Mouse (Mus musculus) heart, postnatal 36 days (tissue): ENCODE measurements at regions not wholly inside any gene's neighbourhood (a gene's known extent, or its start where the extent isn't known, plus 50 kb on each side); places are given as distances from the start of the nearest gene placed in this dataset.
A peak's percentile ranks its signal among the peaks of the same experiment; 100 is the strongest.

Source experiments
- DNase-seq, 2 experiments: peaks; one replicate each; pipeline ENCODE4 v3.0.0; 2021 to 2022
- intact Hi-C: fragments of 180-260 bp; cut with DNase I; formaldehyde crosslinking; loops from one replicate; pipeline ENCODE4 v1.15.1; 2025

DNA sequence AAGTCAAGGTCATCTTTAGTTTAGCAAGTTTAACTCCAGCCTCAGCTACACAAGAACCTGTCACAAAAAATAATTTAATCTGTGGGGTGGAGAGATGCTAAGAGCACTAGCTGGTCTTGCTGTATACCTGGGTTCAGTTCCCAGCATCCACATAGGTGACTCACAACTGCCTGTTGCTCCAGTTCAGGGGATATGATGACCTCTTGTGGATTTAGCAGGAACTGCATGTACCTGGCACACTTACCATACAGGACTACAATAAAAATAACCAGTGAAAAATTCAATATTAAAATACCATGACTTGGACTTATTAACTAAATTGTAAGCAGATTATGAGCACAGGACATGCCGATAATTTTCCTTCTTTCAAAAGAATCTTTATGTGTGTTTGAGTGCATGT, 206.1 kb upstream of the Bmper start:
- intact Hi-C loops, result loop anchor here (10.0 kb wide), 1 partner anchor 302 kb away; no protein-coding TSS in a partner anchor
- no peak for DNase-seq

DNA sequence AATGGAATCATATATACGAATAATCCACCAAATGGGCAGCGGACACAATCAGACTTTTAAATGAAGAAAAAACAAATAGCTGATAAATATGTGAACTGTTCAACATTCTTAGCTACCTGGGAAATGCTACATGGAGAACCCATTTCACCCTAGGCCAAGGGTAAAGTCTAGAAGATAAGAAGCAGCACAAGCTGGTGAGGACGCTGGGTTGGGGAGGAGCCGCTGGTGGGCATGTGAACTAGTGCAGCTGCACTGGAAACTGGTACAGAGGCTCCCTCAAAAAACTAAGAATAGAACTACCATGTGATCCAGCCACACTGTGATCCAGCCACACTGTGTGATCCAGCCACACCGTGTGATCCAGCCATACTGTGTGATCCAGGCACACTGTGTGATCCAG, 198.8 kb upstream of the Bmper start:
- DNase-seq, result no peak
- intact Hi-C loops, result no loop called here

DNA sequence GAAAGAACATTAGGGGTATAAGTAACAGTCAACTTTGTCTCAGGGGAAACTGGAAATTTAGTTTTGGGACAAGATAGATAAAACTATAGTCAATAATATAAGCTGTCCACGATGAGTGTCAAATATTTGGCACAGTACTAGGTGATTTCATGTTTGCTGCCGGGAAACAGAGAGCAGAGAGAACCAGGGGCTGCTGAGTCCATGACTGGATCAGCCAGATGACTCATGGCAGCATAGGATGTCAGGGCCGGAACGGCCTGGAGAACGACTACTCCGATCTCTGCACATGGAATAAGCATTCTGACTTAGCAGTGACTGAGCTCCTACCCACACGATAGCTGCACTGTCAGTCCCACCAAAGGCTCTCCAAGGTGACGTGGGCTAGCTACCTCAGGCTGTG, 197.6 kb upstream of the Bmper start:
- DNase-seq, result no peak
- intact Hi-C loops, result no loop called here

DNA sequence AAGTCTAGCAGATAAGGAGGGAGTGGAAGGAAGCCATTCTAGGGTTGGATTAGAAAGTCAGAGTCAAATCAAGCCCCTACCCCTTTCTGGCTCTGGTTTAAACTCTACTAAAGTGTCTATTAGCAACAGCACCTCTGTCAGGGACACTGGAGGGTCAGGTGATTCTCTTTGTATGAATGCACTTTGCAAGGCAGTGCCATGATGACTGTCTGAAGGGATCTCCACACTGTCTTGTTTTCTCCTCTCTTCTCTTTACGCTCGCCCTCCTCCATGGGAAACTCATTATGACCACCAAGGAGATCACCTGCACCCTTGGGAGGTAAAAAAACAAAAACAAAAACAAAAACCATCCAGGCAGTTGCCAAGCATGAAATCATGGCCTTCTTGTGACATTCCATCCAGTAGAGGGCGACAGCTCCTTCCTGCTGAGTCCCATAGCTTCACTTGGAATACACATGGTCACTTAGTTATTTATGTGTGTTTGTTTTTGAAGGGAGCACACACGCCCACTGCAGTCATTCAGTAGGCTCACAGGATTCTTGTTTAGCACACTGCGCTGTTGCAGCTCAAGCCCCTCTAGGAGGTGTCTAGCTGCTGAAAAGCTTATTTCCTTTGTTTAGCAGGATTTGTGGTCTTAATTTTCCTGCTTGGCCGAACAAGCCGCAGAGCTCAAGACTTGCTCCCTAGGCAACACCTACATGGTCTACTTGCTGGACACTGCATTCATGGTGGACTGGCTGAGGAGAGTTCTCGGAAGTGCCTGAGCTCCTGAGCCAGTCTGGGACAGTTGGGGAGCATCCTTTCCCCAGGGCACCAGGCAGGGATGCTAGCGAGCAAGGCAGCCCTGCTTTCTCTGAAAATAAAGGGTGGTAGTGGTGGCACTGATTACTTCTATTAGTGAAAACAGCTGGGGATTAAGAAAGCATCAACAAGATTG, 195.2 kb upstream of the Bmper start:
- intact Hi-C loops, result loop anchor here (1.0 kb wide), 1 partner anchor 185 kb away; no protein-coding TSS in a partner anchor

DNA sequence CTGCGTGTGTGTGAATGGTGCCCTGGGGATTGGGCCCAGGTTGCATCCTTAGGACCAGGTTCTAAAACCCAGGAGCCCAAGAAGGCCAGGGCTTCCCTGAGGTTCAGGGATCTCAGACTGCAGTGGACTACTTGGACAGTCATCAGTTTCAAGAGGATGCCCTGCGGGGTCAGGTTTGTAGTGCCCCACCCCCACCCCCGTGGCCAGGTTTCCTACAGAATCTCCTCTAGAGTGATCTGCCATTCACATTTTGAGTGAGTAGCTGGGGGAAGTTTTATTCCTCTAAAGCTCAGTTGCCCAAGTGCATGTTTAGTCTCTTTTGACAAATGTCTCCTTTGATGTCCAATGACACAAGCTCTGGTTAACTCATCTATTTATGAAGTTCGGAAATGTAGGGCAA, 193.5 kb upstream of the Bmper start:
- DNase-seq, result no peak
- intact Hi-C loops, result no loop called here

More for the DNA sequence above, 195.2 kb upstream of the Bmper start:
- DNase-seq, result peak; percentile 41 to 63

DNA sequence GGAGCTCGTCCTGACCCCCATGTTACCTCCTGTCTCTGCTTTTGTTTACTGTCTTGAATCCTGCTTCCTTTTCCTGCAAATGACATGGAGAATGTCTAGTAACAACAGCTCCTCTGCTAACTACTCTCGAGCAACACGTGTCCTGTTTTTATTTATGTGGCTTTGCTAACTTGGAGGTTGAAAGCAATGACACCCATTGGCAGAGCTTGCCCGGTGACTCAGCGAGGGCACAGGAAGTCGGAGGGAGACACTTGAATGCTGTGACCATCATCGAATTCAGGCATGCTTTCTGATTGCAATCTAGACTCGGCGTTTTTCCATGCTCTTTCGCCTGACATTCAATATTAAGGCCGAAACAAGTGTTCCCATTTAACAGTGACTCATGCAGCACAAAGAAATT, 192.7 kb upstream of the Bmper start:
- DNase-seq, result peak in 1 of 2 experiments; percentile 10

DNA sequence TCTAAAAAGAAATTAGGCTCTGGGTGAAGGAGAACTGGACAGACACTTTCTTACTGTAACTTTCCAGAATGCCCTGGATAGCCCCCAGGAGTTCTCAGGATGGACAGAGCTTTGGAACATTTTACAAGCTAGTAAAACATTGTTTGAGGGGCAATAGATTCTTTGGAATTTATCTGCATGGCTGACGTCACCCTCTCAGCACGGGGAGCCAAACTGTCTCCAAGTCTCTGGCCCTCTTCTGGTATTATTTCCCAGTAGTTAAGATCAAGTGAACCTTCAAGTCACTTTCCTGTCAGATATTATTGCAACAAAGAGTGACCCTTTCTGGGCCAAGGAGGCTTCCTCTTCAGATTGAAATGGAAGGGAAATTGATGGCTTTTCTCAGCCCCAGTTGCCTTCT, 192.3 kb upstream of the Bmper start:
- intact Hi-C loops, result loop anchor here (5.0 kb wide), 1 partner anchor 233 kb away; no protein-coding TSS in a partner anchor
- no peak for DNase-seq

More for the DNA sequence above, 192.7 kb upstream of the Bmper start:
- intact Hi-C loops, result loop anchor here (5.0 kb wide), 1 partner anchor 233 kb away; no protein-coding TSS in a partner anchor

DNA sequence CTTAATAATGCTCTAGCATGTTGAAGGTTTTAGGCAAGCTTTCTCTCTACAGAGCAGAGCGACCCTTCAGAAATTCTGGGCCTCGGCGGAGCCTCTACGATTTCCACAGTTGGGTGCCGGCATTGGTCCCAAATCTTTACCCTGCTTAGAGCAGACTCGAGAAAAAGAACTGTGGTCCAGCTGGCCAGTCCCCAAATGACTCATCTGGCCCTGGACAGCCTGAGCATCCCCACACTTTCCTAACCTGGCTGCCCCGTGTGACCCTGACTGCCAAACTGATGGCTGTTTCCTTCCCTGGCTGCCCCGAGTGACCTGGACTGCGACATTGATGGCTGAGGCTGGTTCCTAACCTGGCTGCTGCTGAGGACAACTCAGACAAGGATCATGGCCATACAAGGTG, 191.0 kb upstream of the Bmper start:
- intact Hi-C loops, result loop anchor here (5.0 kb wide), 1 partner anchor 235 kb away; no protein-coding TSS in a partner anchor
- DNase-seq, result no peak

DNA sequence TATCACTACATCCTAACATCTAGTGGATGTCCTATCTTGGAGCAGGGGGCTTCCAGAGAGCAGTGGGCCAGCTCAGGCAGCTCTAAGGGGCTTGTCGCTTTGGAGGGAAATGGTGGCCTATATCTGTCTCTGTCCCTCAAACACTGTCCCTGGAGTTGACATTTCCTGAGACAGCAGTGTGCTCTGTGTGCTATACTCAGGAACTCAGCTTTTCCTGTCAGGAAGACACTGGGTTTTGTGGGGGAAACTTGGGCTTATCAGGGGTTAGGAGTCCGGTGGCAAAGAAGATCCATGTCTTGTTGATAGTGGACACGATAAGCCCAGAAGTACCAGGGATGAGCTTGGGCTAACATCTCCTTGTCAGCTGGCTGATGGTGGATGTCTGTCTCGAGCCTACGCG, 187.6 kb upstream of the Bmper start:
- no peak for DNase-seq
- intact Hi-C loops, result no loop called here

DNA sequence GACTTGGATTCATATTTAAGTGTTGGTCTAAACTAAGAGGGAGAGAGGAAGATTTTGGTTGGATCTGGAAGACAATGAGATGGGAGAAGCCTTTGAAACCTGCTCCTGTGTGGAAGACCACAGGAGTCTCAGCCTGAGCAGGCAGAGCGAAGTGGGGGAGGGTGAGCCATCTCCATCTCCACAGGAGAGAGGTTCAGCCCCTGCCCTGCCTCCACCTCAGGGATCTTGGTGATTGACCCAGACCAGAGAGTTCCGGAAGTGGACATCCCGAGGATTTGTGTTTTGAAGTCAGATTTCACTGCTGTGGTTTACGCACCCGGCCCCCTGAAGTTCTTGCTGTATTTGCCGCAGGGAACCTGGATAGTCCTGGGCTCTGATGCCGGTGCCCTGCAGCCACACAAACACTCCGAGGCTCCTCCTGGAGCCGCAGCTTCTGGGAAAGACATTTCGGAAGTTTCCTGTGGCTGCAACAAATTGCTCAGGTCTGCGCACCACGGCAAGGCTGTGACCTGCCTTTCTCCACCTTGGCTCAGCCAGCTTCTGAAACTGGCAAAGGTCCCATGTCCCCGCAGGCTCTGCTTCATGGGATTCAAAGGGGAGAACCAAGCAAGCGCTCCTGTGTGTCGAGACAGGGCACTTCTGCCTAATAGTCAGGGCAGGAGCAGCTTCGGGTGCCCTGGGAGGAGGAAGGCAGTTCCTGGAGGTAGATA, 186.8 kb upstream of the Bmper start:
- intact Hi-C loops, result no loop called here
- DNase-seq, result peak in 1 of 2 experiments; percentile 19

DNA sequence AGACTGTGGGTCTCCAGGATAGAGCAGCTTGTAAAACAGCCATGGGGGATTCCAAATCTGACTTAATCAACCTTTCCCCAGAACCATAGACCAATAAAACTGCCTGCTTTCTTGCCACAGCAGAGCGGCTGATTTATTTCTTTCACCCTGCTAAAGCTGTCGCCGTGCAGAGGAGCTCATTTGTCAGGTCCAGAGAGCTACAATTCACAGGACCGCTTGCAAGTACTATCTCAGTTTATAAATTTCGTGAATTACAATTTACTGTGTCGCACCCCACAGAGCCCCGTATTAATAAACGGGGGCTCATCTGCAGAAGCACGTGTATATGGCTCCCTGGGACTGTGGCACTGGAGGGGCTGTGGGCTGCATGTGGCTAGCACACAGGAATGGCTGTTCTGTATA, 185.4 kb upstream of the Bmper start:
- no peak for DNase-seq
- intact Hi-C loops, result no loop called here

DNA sequence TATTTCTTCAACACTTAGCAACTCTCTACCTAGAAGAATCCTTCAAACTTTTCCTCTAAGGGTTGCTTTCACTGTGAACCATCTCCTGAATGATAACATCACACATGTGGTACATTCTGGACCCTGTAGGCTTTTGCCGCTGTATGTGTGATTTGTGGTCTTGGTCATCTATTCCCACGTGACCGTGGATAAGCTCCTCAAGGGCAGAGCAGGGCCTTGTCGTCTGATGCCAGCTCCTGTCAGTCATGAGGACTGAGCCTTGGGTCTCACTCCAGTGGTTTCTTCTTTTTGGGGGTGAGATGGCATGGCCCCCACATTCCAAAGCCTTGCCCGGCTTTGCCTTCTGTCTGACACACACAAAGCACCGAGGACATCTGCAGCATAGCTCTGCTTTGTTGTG, 183.3 kb upstream of the Bmper start:
- DNase-seq, result no peak
- intact Hi-C loops, result no loop called here

DNA sequence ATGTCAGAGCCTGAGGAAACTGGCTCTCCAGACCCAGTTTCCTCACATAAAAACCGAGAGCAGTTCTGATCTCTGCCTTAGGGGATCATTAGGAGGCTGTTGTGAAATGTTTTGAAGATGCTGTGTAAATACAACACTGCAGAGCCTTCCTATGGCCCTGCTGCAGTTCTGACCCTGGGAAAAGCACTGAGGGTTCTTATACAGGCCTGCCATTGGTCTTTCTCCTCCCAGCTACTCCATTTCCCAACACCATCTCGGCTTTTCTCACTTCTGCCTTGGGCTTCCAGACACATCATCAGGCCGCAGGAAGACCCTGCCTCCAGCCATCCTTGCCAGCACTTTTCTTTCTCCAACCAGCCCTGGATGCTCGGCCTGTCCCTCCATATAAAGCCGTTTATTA, 181.9 kb upstream of the Bmper start:
- intact Hi-C loops, result loop anchor here (5.0 kb wide), 1 partner anchor 41 kb away; no protein-coding TSS in a partner anchor
- no peak for DNase-seq

DNA sequence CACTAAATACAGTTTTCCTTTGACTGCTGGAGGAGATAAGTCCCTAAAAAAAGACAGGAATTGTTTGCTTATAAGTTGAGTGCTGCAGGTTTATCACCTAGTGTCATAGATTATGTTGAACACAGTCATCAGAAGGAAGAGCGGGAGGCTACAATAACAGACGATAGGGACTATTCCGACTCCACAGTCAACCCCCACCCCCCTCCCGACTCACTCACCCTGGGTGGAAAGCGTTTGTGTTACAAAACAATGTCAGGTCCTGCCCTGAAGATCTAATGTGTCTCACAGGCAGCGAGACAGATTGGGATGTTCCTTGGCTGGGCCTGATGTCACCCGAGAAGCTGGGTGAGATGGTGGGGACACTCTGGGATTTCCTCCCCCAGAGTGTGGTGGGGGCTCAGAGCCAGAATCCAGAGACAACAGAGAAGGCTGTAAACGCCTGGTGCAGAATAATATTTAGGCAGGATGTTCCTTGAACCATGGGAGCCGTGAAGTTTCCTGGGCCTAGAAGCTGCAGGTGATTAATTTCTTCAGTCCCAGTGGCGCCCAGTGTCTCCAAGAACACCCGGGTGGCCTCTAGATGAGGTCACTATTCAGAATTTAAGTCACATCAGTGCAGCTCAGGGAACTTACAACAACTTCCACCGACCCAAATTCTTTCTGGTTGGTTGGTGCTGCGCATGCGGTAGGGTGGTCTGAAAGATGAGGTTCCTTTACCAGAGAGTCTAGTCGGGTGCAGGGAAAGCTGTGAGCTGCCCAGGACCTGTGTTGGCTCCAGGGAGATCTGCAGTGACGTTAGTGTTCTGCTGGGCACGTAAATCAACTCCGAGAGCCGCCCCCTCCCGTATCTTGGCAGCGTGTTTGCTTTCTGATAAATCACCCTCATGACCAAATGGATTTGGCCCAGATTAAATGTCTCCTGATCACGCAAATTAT, 181.1 kb upstream of the Bmper start:
- intact Hi-C loops, result loop anchor here (5.0 kb wide), 1 partner anchor 40 kb away; no protein-coding TSS in a partner anchor

DNA sequence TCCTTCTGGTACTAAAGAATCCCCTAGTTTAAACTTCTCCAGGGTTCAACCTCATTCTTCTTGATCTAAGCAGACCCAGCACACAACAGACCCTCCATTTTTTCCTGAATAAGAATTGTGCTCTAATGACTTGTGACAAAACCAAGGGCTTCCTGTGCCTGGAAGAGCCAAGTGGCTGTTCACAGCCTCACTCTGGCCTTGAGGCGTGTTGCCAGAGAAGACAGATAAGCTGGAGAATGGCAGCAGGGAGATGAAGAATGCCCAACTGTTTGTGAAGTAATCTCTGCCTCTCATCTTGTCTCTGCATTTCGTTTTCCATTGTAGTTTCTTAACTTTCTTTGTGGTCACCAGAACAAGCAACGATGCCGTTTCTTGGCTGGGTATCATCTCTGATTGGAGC, 179.9 kb upstream of the Bmper start:
- no peak for DNase-seq
- intact Hi-C loops, result loop anchor here (5.0 kb wide), 1 partner anchor 39 kb away; no protein-coding TSS in a partner anchor

More for the DNA sequence above, 181.1 kb upstream of the Bmper start:
- no peak for DNase-seq

DNA sequence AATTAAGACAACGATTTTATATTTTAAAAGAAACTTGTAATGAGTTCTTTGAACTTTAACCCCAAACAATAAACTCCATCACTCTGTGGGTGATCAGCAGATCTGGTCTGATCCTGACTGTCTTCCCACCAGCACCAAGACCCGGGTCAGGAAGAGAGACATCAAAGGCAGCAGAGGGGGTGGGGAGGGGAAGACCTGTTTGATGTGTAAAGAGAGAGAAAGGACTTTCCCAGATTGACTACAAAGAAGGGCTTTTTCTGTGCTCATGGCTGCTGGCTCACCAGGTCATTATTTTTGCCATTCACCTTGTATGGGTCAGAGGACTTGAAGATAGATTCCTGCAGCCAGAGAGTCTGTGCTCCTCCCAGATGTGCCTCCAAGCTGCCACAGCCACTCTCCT, 177.4 kb upstream of the Bmper start:
- intact Hi-C loops, result no loop called here
- DNase-seq, result no peak

DNA sequence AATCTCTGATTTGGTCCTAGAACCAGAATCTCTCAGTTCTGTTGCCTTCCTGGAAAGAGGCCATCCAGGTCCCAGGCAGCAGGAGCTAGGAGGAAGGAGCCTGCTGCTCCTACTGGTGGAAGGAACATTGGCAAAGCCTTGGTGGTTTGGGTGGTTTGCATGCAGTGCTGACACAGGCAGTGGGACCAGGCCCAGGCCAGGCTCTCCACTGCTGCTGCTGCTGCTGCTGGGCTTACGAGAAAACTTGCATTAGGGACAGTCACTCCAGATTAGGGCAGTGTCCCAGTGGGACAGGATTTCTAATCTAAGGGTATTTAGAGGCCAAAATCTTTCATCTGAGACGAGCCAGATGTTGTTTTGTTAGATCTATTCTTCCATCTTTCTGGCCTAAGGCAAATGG, 172.1 kb upstream of the Bmper start:
- DNase-seq, result peak in 1 of 2 experiments; percentile 25
- intact Hi-C loops, result no loop called here

DNA sequence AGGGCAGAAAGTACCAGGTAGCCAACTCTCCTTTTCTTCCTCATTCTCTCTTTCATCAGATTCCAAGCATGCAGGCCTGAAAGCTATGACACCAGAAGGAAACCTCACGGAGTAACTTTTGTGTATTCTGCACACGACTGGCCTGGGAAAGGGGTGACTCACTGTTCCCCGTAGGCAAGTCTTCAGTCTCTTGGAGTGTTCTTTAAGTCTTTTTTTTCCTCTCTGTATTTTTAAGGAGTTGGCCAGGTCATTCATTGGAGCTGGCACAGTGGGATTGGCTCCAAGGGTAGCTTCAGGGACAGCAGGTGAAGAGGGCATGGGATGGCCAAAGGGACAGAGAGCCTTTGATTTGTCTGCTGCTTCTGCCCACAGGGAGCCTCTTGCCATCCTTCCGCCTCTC, 163.3 kb upstream of the Bmper start:
- DNase-seq, result no peak
- intact Hi-C loops, result no loop called here

DNA sequence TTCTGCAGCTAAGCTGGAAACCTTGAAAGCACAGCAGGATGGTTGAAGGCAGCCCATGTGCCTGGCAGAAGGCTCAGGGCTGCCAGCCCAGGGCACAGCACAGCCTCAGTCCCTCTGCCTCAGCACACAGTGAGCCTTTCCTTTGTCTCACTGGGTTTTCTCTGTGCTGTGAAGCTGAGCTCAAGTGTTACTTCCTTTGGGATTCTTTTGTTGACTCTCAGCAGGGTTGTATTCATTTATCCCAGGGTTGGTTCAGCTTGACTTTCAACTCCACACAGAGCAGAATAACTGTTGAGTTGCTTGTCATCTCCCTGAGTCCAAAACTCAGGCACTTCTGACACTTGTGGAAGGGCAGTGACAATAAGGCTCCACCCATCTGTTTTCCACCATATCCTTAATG, 162.3 kb upstream of the Bmper start:
- intact Hi-C loops, result no loop called here

More for the DNA sequence above, 162.3 kb upstream of the Bmper start:
- DNase-seq, result no peak
